Mouse (Mus musculus) myocyte (in vitro differentiated cells): ENCODE measurements at regions not wholly inside any gene's neighbourhood (a gene's known extent, or its start where the extent isn't known, plus 50 kb on each side); places are given as distances from the start of the nearest gene placed in this dataset.

ENCODE experiments used
- H3K27me3 ChIP-seq: one replicate; pipeline ENCODE4 v1.6.1; 2011; ENCODE audit not compliant: control insufficient read depth, insufficient read depth, insufficient read length
- H3K36me3 ChIP-seq: one replicate; pipeline ENCODE4 v1.6.1; 2011; ENCODE audit not compliant: control insufficient read depth, insufficient read depth
- H3K4me2 ChIP-seq: one replicate; pipeline ENCODE4 v1.6.1; 2011; ENCODE audit warnings: low read depth, control low read depth
- H3K4me3 ChIP-seq: one replicate; pipeline ENCODE4 v1.5.1; 2011; ENCODE audit warnings: mild to moderate bottlenecking, control low read depth, moderate library complexity
- H3K79me2 ChIP-seq: one replicate; pipeline ENCODE4 v1.6.1; 2011; ENCODE audit not compliant: control insufficient read depth, insufficient read depth
- H3ac ChIP-seq: one replicate; pipeline ENCODE4 v1.6.1; 2011; ENCODE audit not compliant: control insufficient read depth, insufficient read length
- CEBPB ChIP-seq: IDR thresholded peaks from 2 replicates; pipeline ENCODE4 v1.6.1; 2011; ENCODE audit warnings: mild to moderate bottlenecking, moderate library complexity; ENCODE audit not compliant: poor library complexity, insufficient read depth, severe bottlenecking
- E2F4 ChIP-seq: IDR thresholded peaks from one replicate; pipeline ENCODE4 v1.6.1; 2011; ENCODE audit warnings: mild to moderate bottlenecking, control low read depth, moderate library complexity; ENCODE audit not compliant: insufficient read depth
- MAX ChIP-seq: IDR thresholded peaks from one replicate; pipeline ENCODE4 v1.6.1; 2011; ENCODE audit warnings: low read depth, mild to moderate bottlenecking, control low read depth
- MYOD1 ChIP-seq, 3 experiments: IDR thresholded peaks; one replicate each; pipeline ENCODE4 v1.6.1; 2011; ENCODE audit warnings: control low read depth in 2 of 3, low read depth in 2 of 3, mild to moderate bottlenecking in 2 of 3, moderate library complexity in 1 of 3; ENCODE audit not compliant: insufficient read length in 2 of 3, control insufficient read depth in 1 of 3
- MYOG ChIP-seq, 3 experiments: IDR thresholded peaks; one replicate each; pipeline ENCODE4 v1.6.1; 2011; ENCODE audit warnings: control low read depth in 2 of 3, low read depth in 2 of 3, mild to moderate bottlenecking in 2 of 3; ENCODE audit not compliant: insufficient read length in 2 of 3, control insufficient read depth in 1 of 3, insufficient read depth in 1 of 3
- POLR2A ChIP-seq: IDR thresholded peaks from one replicate; pipeline ENCODE4 v1.6.1; 2011; ENCODE audit warnings: low read depth, mild to moderate bottlenecking, control low read depth, moderate library complexity; ENCODE audit not compliant: insufficient read length
- POLR2AphosphoS2 ChIP-seq: IDR thresholded peaks from one replicate; pipeline ENCODE4 v1.6.1; 2011; ENCODE audit warnings: low read depth, control low read depth; ENCODE audit not compliant: insufficient read length
- REST ChIP-seq: IDR thresholded peaks from one replicate; pipeline ENCODE4 v1.6.1; 2011; ENCODE audit warnings: mild to moderate bottlenecking, control low read depth, moderate library complexity; ENCODE audit not compliant: insufficient read depth, insufficient read length
- SRF ChIP-seq: IDR thresholded peaks from one replicate; pipeline ENCODE4 v1.6.1; 2011; ENCODE audit warnings: low read depth; ENCODE audit not compliant: control insufficient read depth, insufficient read length
- TCF12 ChIP-seq: IDR thresholded peaks from one replicate; pipeline ENCODE4 v1.6.1; 2011; ENCODE audit warnings: mild to moderate bottlenecking, control low read depth; ENCODE audit not compliant: poor library complexity, insufficient read depth, severe bottlenecking
- TCF3 ChIP-seq: IDR thresholded peaks from one replicate; pipeline ENCODE4 v1.6.1; 2011; ENCODE audit warnings: low read depth, control low read depth; ENCODE audit not compliant: insufficient read length
- USF1 ChIP-seq: IDR thresholded peaks from one replicate; pipeline ENCODE4 v1.6.1; 2011; ENCODE audit warnings: low read depth, mild to moderate bottlenecking, control low read depth, moderate library complexity

GRCm38 (mm10) chr14:24578535-24579111 is 91.7 kb downstream of the Rps24 start:
- no peak overlapping the region for H3K4me2 ChIP-seq
- H3ac ChIP-seq, result no peak overlapping the region
- peaks cover 23% of the 10 kb centered on the region for H3K27me3 ChIP-seq
- no peak for TF ChIP-seq USF1
- TF ChIP-seq SRF, result no peak
- no peak for TF ChIP-seq CEBPB
- H3K4me3 ChIP-seq, result no peak overlapping the region
- H3K79me2 ChIP-seq, result no peaks in the 10 kb centered on the region
- no peaks in the 10 kb centered on the region for H3K36me3 ChIP-seq

GRCm38 (mm10) chr14:24579153-24579795 is 92.3 kb downstream of the Rps24 start:
- Histone ChIP-seq H3ac (no peak overlapping the region), H3K4me2 (no peak overlapping the region), H3K36me3 (no peaks in the 10 kb centered on the region), H3K79me2 (no peaks in the 10 kb centered on the region), H3K4me3 (no peak overlapping the region), H3K27me3 (peaks cover 23% of the 10 kb centered on the region)
- TF ChIP-seq TCF12, result no peak
- no peak for TF ChIP-seq TCF3
- TF ChIP-seq MYOG (IDR thresholded peaks at IDR 0.05; ENCODE audit: control insufficient read depth in 1 of 3, insufficient read depth in 1 of 3, insufficient read length in 2 of 3, low read depth in 2 of 3), result no peak
- TF ChIP-seq MAX, result no peak
- no peak for TF ChIP-seq CEBPB
- no peak for TF ChIP-seq SRF
- TF ChIP-seq REST, result no peak
- no peak for TF ChIP-seq MYOD1 (IDR thresholded peaks at IDR 0.05; ENCODE audit: control insufficient read depth in 1 of 3, insufficient read length in 2 of 3, low read depth in 2 of 3)
- no peak for TF ChIP-seq POLR2A
- no peak for TF ChIP-seq E2F4
- no peak for TF ChIP-seq POLR2AphosphoS2
- no peak for TF ChIP-seq USF1

GRCm38 (mm10) chr14:24586133-24586908 is 99.4 kb downstream of the Rps24 start:
- no peak overlapping the region for H3K4me2 ChIP-seq
- TF ChIP-seq MYOG (IDR thresholded peaks at IDR 0.05; ENCODE audit: control insufficient read depth in 1 of 3, insufficient read depth in 1 of 3, insufficient read length in 2 of 3, low read depth in 2 of 3) (no peak), POLR2AphosphoS2 (no peak), E2F4 (no peak), USF1 (no peak), TCF12 (no peak), SRF (no peak), POLR2A (no peak)
- no peaks in the 10 kb centered on the region for H3K36me3 ChIP-seq
- no peak overlapping the region for H3ac ChIP-seq
- no peaks in the 10 kb centered on the region for H3K27me3 ChIP-seq
- no peaks in the 10 kb centered on the region for H3K79me2 ChIP-seq
- H3K4me3 ChIP-seq, result no peak overlapping the region

- no peak for TF ChIP-seq REST
- no peak for TF ChIP-seq TCF12
- Histone ChIP-seq H3K36me3 (no peaks in the 10 kb centered on the region), H3K27me3 (no peaks in the 10 kb centered on the region), H3K79me2 (no peaks in the 10 kb centered on the region), H3ac (no peak overlapping the region), H3K4me3 (no peak overlapping the region), H3K4me2 (no peak overlapping the region)
These were observed 100.2 kb downstream of the Rps24 start for GRCm38 (mm10) chr14:24586982-24587672.

- no peak overlapping the region for H3K4me2 ChIP-seq
- H3K36me3 ChIP-seq, result no peaks in the 10 kb centered on the region
- no peaks in the 10 kb centered on the region for H3K27me3 ChIP-seq
- TF ChIP-seq MYOG (IDR thresholded peaks at IDR 0.05; ENCODE audit: control insufficient read depth in 1 of 3, insufficient read depth in 1 of 3, insufficient read length in 2 of 3, low read depth in 2 of 3), result no peak
- no peak for TF ChIP-seq CEBPB
- TF ChIP-seq E2F4, result no peak
- TF ChIP-seq MYOD1 (IDR thresholded peaks at IDR 0.05; ENCODE audit: control insufficient read depth in 1 of 3, insufficient read length in 2 of 3, low read depth in 2 of 3), result no peak
- no peak for TF ChIP-seq REST
- TF ChIP-seq TCF3, result no peak
- TF ChIP-seq MAX, result no peak
- no peak for TF ChIP-seq POLR2AphosphoS2
- no peak for TF ChIP-seq SRF
- no peak for TF ChIP-seq USF1
- TF ChIP-seq POLR2A, result no peak
- no peak for TF ChIP-seq TCF12
- H3K79me2 ChIP-seq, result no peaks in the 10 kb centered on the region
- no peak overlapping the region for H3K4me3 ChIP-seq
- no peak overlapping the region for H3ac ChIP-seq
These were observed 101.1 kb downstream of the Rps24 start for GRCm38 (mm10) chr14:24588041-24588440.
